Mouse (Mus musculus): ENCODE data around the gene Clec1a. TPM values are rescaled to one million over a fixed set of nuclear protein-coding genes. Genes with fewer than 3 reads are reported as not detected.

Gene Clec1a
- polyA plus RNA-seq, 1 experiment from 2014 or later, result 1.3 TPM

DNA sequence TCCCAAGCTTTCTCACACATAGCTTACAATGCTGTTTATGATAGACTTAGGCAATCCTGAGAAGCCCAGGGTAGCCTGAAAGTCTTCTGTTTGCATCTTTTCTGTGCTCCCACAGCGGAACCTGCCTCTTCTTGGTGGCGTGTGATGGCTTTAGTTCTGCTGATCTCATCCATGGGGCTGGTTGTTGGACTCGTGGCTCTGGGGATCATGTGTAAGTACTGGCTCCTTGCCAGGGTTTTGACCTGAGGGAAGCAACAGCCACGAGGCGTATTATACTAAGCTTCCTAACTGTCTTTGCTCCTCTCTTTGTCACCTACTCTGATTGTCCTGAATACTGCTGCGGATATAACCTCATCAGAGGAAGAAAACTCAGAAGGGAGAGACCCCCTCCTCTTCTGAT lies 51.9 kb downstream of the Clec1a start:
- no peak overlapping the region for H3K4me2 ChIP-seq (replicated peaks)
- no peaks in the 10 kb centered on the region for H3K4me1 ChIP-seq
- no peak for ATAC-seq (ENCODE audit: low FRiP score, low read depth)
- no peak overlapping the region for H3K4me3 ChIP-seq
- 70% methylated on average over 6 of the region's 6 CpGs for WGBS
- no peak overlapping the region for H3K27ac ChIP-seq (replicated peaks)
- H3K9me3 ChIP-seq, result no peaks in the 10 kb centered on the region
- H3K27me3 ChIP-seq, result no peaks in the 10 kb centered on the region
- no peak overlapping the region for H3K9ac ChIP-seq (replicated peaks)
- H3K36me3 ChIP-seq, result no peaks in the 10 kb centered on the region

DNA sequence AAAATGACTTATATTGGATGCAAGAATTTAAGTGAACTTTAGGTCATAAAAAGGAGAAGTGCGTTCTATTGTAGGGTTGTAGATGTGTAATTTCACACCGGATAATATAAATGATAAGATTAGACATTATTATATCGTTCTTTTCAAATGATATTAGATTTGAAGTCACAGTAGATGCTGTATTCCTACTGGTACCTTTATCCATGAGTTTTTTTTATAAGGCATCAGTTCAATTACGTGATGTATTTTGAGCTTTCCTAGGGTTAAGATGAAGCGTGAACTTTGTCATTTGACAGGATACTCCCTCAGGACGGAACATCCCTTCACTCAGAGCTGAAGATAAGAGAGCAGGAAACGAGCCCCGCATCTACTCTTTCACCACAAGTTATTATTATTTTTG lies 54.8 kb downstream of the Clec1a start, which contains the start of gene Clec1b:
Gene Clec1b, plus strand, starts transcription at position 301 of the 400 bp plus-strand sequence.
- Histone ChIP-seq H3K27me3 (no peaks in the 10 kb centered on the region), H3K4me2 (replicated peaks) (no peak within 1 kb of the TSS), H3K36me3 (no peaks in the 10 kb centered on the region), H3K27ac (replicated peaks) (no peak within 1 kb of the TSS), H3K4me3 (no peak within 1 kb of the TSS), H3K9ac (replicated peaks) (no peak within 1 kb of the TSS), H3K4me1 (no peaks in the 10 kb centered on the region), H3K9me3 (no peaks in the 10 kb centered on the region)
- 85% methylated on average over 8 of the region's 8 CpGs for WGBS
- ATAC-seq (ENCODE audit: low FRiP score, low read depth), result no peak

DNA sequence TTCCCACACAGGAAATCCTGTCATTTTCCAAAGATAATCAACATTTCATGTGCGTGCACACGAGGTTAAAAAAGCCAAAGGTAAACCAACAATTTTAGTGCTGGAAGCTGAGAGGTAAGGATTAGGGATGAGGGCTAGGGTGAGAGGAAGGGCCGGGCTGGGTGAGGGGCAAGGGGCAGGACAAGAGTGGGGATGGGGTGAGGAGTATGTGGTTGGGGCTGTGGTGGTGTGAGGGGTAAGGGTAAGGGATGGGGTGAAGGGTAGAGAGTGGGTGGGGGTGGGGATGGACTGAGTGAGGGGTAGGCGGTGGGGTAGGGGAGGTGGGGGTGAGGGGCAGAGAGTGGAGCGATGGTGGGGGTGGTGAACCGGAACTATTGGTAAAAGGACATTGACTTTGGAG lies 58.1 kb downstream of the Clec1a start:
- ATAC-seq (ENCODE audit: low FRiP score, low read depth), result no peak
- Histone ChIP-seq H3K27me3 (no peaks in the 10 kb centered on the region), H3K4me2 (replicated peaks) (no peak overlapping the region), H3K9me3 (no peaks in the 10 kb centered on the region), H3K36me3 (no peaks in the 10 kb centered on the region), H3K9ac (replicated peaks) (no peak overlapping the region), H3K4me3 (no peak overlapping the region), H3K27ac (replicated peaks) (no peak overlapping the region), H3K4me1 (no peaks in the 10 kb centered on the region)
- WGBS, result 74% methylated on average over 5 of the region's 6 CpGs

DNA sequence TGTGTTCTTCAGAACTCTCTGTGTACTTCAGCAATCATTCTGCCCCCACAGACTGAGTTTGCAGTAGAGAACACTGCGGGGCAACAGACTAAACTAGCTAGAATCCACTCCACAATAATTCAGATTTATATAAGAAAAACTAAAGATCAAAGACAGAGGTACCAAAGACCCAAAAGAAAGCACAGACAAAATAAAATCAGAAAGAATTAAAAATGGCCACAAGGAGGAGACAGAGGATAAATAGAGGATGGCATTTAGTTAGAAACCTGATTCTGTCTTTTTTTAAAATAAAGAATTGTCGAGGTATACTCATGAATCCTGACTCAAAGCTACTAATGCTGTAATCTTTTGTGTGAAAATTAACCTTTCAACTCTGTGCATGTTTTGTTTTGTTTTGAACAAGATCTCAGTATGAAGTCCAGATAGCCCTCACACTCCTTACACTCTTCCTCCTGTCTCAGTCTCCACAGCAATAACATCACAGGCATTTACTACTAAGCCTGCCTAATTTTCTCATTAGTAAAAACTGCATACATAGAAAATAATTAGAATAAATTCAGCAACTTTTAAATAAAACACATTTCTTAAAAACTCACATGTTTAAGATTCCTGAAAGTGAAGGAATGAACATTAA lies 58.6 kb downstream of the Clec1a start:
- H3K27me3 ChIP-seq, result no peaks in the 10 kb centered on the region
- no peak overlapping the region for H3K9ac ChIP-seq (replicated peaks)
- no peak overlapping the region for H3K27ac ChIP-seq (replicated peaks)
- no peak overlapping the region for H3K4me3 ChIP-seq
- no peaks in the 10 kb centered on the region for H3K4me1 ChIP-seq
- no peaks in the 10 kb centered on the region for H3K9me3 ChIP-seq
- WGBS, result 41% methylated on average over 2 of the region's 2 CpGs
- 0 out of 2 replicates have a peak, but pooled peaks have one; percentile 47 for ATAC-seq (ENCODE audit: low FRiP score, low read depth)
- no peaks in the 10 kb centered on the region for H3K36me3 ChIP-seq
- no peak overlapping the region for H3K4me2 ChIP-seq (replicated peaks)

DNA sequence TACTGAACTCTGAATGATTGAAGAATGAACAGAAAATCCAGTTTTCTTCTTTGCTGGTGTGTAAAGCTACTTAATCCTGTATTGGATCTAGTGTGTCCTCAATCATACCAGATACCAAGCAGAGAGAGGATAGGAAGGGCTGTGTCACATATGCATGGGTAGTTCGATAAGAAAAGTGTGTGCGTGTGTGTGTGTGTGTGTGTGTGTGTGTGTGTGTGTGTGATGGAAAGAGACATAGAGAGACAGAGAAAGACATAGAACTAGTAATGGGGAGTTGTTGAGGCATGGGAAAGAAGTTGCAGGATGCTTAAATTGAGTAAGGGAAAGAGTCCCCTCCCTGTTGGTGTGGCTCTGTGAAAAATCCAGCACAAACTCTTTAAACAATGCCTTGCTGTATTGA lies 66.0 kb downstream of the Clec1a start, which contains the start of gene Clec12b:
Gene Clec12b, minus strand, starts transcription at position 101 of the 400 bp plus-strand sequence.
- Histone ChIP-seq H3K27me3 (no peaks in the 10 kb centered on the region), H3K4me1 (no peaks in the 10 kb centered on the region), H3K4me3 (no peak within 1 kb of the TSS), H3K9ac (replicated peaks) (no peak within 1 kb of the TSS), H3K9me3 (no peaks in the 10 kb centered on the region), H3K4me2 (replicated peaks) (no peak within 1 kb of the TSS), H3K27ac (replicated peaks) (no peak within 1 kb of the TSS), H3K36me3 (no peaks in the 10 kb centered on the region)
- WGBS, result 83% methylated on average over 2 of the region's 2 CpGs
- no peak for ATAC-seq (ENCODE audit: low FRiP score, low read depth)

DNA sequence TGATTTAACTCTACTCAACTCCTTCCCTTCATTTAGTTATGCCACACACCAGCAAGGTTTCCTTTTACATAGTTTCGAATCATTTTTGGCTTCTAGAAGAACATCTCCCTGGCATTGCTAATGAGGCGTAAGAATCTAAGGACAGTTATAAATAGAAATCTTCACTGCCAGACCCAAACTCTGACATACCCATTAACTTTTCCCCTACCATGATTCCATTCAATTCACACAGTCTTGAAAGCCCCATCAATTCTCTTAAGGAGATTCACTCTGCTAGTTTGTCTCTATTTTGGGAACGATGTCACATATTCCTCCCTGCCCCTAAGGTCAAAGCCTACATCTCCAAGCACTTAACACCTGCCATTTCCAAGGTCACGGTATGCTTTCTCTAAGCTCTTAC lies 66.8 kb downstream of the Clec1a start:
- no peak overlapping the region for H3K27ac ChIP-seq (replicated peaks)
- no peak overlapping the region for H3K4me2 ChIP-seq (replicated peaks)
- no peak overlapping the region for H3K4me3 ChIP-seq
- H3K9ac ChIP-seq (replicated peaks), result no peak overlapping the region
- no peaks in the 10 kb centered on the region for H3K27me3 ChIP-seq
- H3K9me3 ChIP-seq, result no peaks in the 10 kb centered on the region
- no peak for ATAC-seq (ENCODE audit: low FRiP score, low read depth)
- no peaks in the 10 kb centered on the region for H3K4me1 ChIP-seq
- 80% methylated on average over 4 of the region's 4 CpGs for WGBS
- H3K36me3 ChIP-seq, result no peaks in the 10 kb centered on the region

DNA sequence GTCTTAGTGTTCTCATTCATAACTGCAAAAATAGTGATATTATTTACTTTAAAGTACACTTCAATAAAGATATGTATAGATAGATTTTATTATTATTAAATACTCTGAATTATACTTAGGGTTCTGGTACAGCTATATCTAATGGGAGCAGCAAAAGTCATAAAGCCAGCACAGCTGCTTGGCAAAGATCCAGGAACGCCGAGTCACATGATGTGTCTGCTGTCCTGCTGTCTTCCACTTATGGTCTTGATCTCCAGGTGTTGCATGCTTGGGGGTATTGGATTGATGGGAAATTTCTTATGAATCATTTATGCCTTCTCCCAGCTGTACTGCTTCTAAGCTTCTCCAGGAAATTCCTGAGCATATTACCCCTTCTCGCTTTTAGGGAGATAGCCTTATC lies 68.3 kb downstream of the Clec1a start:
- WGBS, result 87% methylated on average over 3 of the region's 3 CpGs
- Histone ChIP-seq H3K9me3 (no peaks in the 10 kb centered on the region), H3K36me3 (no peaks in the 10 kb centered on the region), H3K4me2 (replicated peaks) (no peak overlapping the region), H3K9ac (replicated peaks) (no peak overlapping the region), H3K27me3 (no peaks in the 10 kb centered on the region), H3K4me1 (no peaks in the 10 kb centered on the region), H3K27ac (replicated peaks) (no peak overlapping the region), H3K4me3 (no peak overlapping the region)
- no peak for ATAC-seq (ENCODE audit: low FRiP score, low read depth)

DNA sequence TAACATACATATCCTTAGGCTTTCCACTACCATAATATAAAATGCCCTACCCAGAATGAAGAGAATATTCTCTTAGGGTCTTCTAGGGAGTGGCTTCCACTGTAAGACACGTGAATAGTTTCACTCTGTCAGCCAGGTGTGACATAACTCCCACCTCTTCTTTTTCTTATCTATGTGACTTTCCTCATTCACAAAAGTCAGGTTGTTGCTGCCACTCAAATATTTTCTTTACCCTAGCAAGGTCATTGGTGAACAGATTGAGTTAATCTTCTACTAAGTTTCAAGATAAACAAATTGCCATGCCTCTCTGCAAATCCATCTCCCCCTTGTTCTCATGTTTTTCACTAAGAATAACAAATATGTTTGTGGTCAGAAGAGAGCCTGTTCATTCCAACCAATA lies 70.1 kb downstream of the Clec1a start:
- Histone ChIP-seq H3K9me3 (no peaks in the 10 kb centered on the region), H3K27ac (replicated peaks) (no peak overlapping the region), H3K4me1 (no peaks in the 10 kb centered on the region), H3K36me3 (no peaks in the 10 kb centered on the region), H3K4me2 (replicated peaks) (no peak overlapping the region), H3K4me3 (no peak overlapping the region), H3K27me3 (no peaks in the 10 kb centered on the region), H3K9ac (replicated peaks) (no peak overlapping the region)
- ATAC-seq (ENCODE audit: low FRiP score, low read depth), result no peak
- WGBS, result 79% methylated on average over 1 of the region's 1 CpGs

DNA sequence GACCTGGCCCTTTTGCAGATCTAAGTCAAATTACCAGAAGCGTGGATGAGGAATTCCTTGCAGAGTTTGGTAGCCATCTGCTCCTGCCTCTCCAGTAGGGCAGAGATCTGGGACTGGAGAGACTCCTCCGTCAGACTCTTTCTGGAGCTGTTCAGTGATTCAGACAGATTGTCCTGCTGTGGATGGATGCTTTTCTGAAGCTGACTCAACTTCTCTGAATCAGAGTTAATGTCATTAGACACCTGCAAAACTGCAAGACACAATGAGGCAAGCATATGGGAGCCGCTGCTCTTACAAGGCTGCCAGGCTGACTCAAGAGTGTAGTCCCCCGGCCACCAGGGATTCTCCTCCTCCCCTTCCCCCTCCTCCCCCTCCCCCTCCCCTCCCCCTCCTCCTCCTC lies 71.3 kb downstream of the Clec1a start:
- Histone ChIP-seq H3K36me3 (no peaks in the 10 kb centered on the region), H3K9ac (replicated peaks) (no peak overlapping the region), H3K4me3 (no peak overlapping the region), H3K27me3 (no peaks in the 10 kb centered on the region), H3K4me1 (no peaks in the 10 kb centered on the region), H3K9me3 (peaks cover 3% of the 10 kb centered on the region; the same call in 1 of the 2 replicates), H3K27ac (replicated peaks) (no peak overlapping the region), H3K4me2 (replicated peaks) (no peak overlapping the region)
- no peak for ATAC-seq (ENCODE audit: low FRiP score, low read depth)
- WGBS, result 70% methylated on average over 4 of the region's 4 CpGs

DNA sequence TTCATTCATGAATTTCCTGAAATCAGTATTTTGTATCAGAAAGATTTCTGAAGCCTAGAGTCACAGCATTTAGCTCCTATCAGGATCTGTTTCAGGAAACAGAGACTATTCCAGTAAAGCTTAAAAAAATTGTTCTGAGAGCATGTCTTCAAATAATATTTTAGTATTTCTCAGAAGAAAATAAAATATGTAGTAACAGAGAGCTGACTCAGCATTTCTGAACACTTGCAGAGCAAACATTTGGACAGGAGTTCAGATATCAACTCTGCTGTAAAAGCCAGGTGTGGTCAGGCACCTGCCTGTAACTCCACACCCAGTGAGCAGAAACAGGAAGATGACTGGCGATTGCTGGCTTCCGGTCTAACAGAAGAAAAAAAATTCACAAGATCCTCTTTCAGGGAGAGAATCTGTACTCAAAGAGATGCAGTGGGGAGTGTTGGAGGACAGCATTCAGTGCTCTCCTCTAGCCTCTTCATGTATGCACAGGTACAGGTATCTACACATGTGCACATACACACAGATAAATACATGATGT lies 76.8 kb downstream of the Clec1a start:
- 84% methylated on average over 2 of the region's 2 CpGs for WGBS
- no peak overlapping the region for H3K9ac ChIP-seq (replicated peaks)
- no peak overlapping the region for H3K4me3 ChIP-seq
- no peaks in the 10 kb centered on the region for H3K27me3 ChIP-seq
- H3K27ac ChIP-seq (replicated peaks), result no peak overlapping the region
- H3K9me3 ChIP-seq, result peaks cover 3% of the 10 kb centered on the region; the same call in 1 of the 2 replicates
- H3K4me1 ChIP-seq, result no peaks in the 10 kb centered on the region
- no peak overlapping the region for H3K4me2 ChIP-seq (replicated peaks)
- no peak for ATAC-seq (ENCODE audit: low FRiP score, low read depth)
- no peaks in the 10 kb centered on the region for H3K36me3 ChIP-seq

Data from midbrain, embryonic 12.5 days (tissue).